Mouse (Mus musculus): ENCODE measurements at regions not wholly inside any gene's neighbourhood (a gene's known extent, or its start where the extent isn't known, plus 50 kb on each side); places are given as distances from the start of the nearest gene placed in this dataset.

GRCm38 (mm10) chr8:26747241-26747972, 229.7 kb upstream of the Zfp703 start:
- H3K9me3 ChIP-seq (ENCODE audit: control insufficient read depth, low read length) = no peaks in the 10 kb centered on the region
- 18% methylated on average over 19 of the region's 19 CpGs for WGBS
- ATAC-seq (ENCODE audit: low FRiP score, low read depth) = no peak
- H3K9ac ChIP-seq (ENCODE audit: low read depth, low read length, severe bottlenecking) = no peak overlapping the region
- H3K4me2 ChIP-seq (replicated peaks; ENCODE audit: low read depth, low read length, severe bottlenecking) = no peak overlapping the region
- H3K36me3 ChIP-seq (ENCODE audit: control insufficient read depth, insufficient read depth, low read length) = no peaks in the 10 kb centered on the region
- H3K27me3 ChIP-seq (ENCODE audit: control insufficient read depth, insufficient read depth, low read length) = 0 out of 2 replicates have a peak, but pooled peaks cover 4% of the 10 kb centered on the region
- no peak overlapping the region for H3K27ac ChIP-seq (replicated peaks; ENCODE audit: low read depth, low read length)
- TF ChIP-seq POLR2A (IDR thresholded peaks at IDR 0.05; ENCODE audit: borderline replicate concordance, extremely low read depth, insufficient read depth, insufficient read length) = no peak
- no peak overlapping the region for H3K4me3 ChIP-seq (replicated peaks; ENCODE audit: low read length)
- H3K4me1 ChIP-seq (ENCODE audit: control insufficient read depth, insufficient read depth, low read length) = peaks cover 16% of the 10 kb centered on the region
- peak; percentile 29 for DNase-seq (ENCODE audit: low spot score)

GRCm38 (mm10) chr8:26748161-26748971, 228.8 kb upstream of the Zfp703 start:
- WGBS = 42% methylated on average over 12 of the region's 14 CpGs
- H3K36me3 ChIP-seq (ENCODE audit: control insufficient read depth, insufficient read depth, low read length) = no peaks in the 10 kb centered on the region
- DNase-seq (ENCODE audit: low spot score) = no peak
- H3K4me2 ChIP-seq (replicated peaks; ENCODE audit: low read depth, low read length, severe bottlenecking) = no peak overlapping the region
- no peak overlapping the region for H3K27ac ChIP-seq (replicated peaks; ENCODE audit: low read depth, low read length)
- H3K4me3 ChIP-seq (replicated peaks; ENCODE audit: low read length) = no peak overlapping the region
- H3K9ac ChIP-seq (ENCODE audit: low read depth, low read length, severe bottlenecking) = no peak overlapping the region
- peaks cover 16% of the 10 kb centered on the region for H3K4me1 ChIP-seq (ENCODE audit: control insufficient read depth, insufficient read depth, low read length)
- no peak for ATAC-seq (ENCODE audit: low FRiP score, low read depth)
- 0 out of 2 replicates have a peak, but pooled peaks cover 4% of the 10 kb centered on the region for H3K27me3 ChIP-seq (ENCODE audit: control insufficient read depth, insufficient read depth, low read length)
- no peak for TF ChIP-seq POLR2A (IDR thresholded peaks at IDR 0.05; ENCODE audit: borderline replicate concordance, extremely low read depth, insufficient read depth, insufficient read length)
- no peaks in the 10 kb centered on the region for H3K9me3 ChIP-seq (ENCODE audit: control insufficient read depth, low read length)

- H3K4me1 ChIP-seq (ENCODE audit: control insufficient read depth, insufficient read depth, low read length) = peaks cover 16% of the 10 kb centered on the region
- no peak overlapping the region for H3K4me2 ChIP-seq (replicated peaks; ENCODE audit: low read depth, low read length, severe bottlenecking)
- H3K4me3 ChIP-seq (replicated peaks; ENCODE audit: low read length) = no peak overlapping the region
- ATAC-seq (ENCODE audit: low FRiP score, low read depth) (no peak), DNase-seq (ENCODE audit: low spot score) (no peak)
- no peak overlapping the region for H3K9ac ChIP-seq (ENCODE audit: low read depth, low read length, severe bottlenecking)
- WGBS = 90% methylated on average over 1 of the region's 1 CpGs
- no peak for TF ChIP-seq POLR2A (IDR thresholded peaks at IDR 0.05; ENCODE audit: borderline replicate concordance, extremely low read depth, insufficient read depth, insufficient read length)
- 0 out of 2 replicates have a peak, but pooled peaks cover 4% of the 10 kb centered on the region for H3K27me3 ChIP-seq (ENCODE audit: control insufficient read depth, insufficient read depth, low read length)
- no peak overlapping the region for H3K27ac ChIP-seq (replicated peaks; ENCODE audit: low read depth, low read length)
- no peaks in the 10 kb centered on the region for H3K9me3 ChIP-seq (ENCODE audit: control insufficient read depth, low read length)
- no peaks in the 10 kb centered on the region for H3K36me3 ChIP-seq (ENCODE audit: control insufficient read depth, insufficient read depth, low read length)
Measured at GRCm38 (mm10) chr8:26748972-26749291, 228.2 kb upstream of the Zfp703 start.

- no peak overlapping the region for H3K4me3 ChIP-seq (replicated peaks; ENCODE audit: low read length)
- H3K4me1 ChIP-seq (ENCODE audit: control insufficient read depth, insufficient read depth, low read length) = peaks cover 16% of the 10 kb centered on the region
- H3K9me3 ChIP-seq (ENCODE audit: control insufficient read depth, low read length) = no peaks in the 10 kb centered on the region
- 100% methylated on average over 1 of the region's 1 CpGs for WGBS
- H3K27me3 ChIP-seq (ENCODE audit: control insufficient read depth, insufficient read depth, low read length) = 0 out of 2 replicates have a peak, but pooled peaks cover 4% of the 10 kb centered on the region
- H3K36me3 ChIP-seq (ENCODE audit: control insufficient read depth, insufficient read depth, low read length) = no peaks in the 10 kb centered on the region
- H3K4me2 ChIP-seq (replicated peaks; ENCODE audit: low read depth, low read length, severe bottlenecking) = no peak overlapping the region
- DNase-seq (ENCODE audit: low spot score) (no peak), ATAC-seq (ENCODE audit: low FRiP score, low read depth) (no peak)
- TF ChIP-seq POLR2A (IDR thresholded peaks at IDR 0.05; ENCODE audit: borderline replicate concordance, extremely low read depth, insufficient read depth, insufficient read length) = no peak
- no peak overlapping the region for H3K9ac ChIP-seq (ENCODE audit: low read depth, low read length, severe bottlenecking)
- no peak overlapping the region for H3K27ac ChIP-seq (replicated peaks; ENCODE audit: low read depth, low read length)
Measured at GRCm38 (mm10) chr8:26750120-26750519, 227.0 kb upstream of the Zfp703 start.

GRCm38 (mm10) chr8:26751651-26752050, 225.5 kb upstream of the Zfp703 start:
- WGBS = 91% methylated on average over 5 of the region's 5 CpGs

More at GRCm38 (mm10) chr8:26751651-26752050, 225.5 kb upstream of the Zfp703 start:
- ATAC-seq (ENCODE audit: low FRiP score, low read depth) (no peak), DNase-seq (ENCODE audit: low spot score) (no peak)
- 0 out of 2 replicates have a peak, but pooled peaks cover 4% of the 10 kb centered on the region for H3K27me3 ChIP-seq (ENCODE audit: control insufficient read depth, insufficient read depth, low read length)
- H3K4me3 ChIP-seq (replicated peaks; ENCODE audit: low read length) = no peak overlapping the region
- H3K4me1 ChIP-seq (ENCODE audit: control insufficient read depth, insufficient read depth, low read length) = peaks cover 16% of the 10 kb centered on the region
- TF ChIP-seq POLR2A (IDR thresholded peaks at IDR 0.05; ENCODE audit: borderline replicate concordance, extremely low read depth, insufficient read depth, insufficient read length) = no peak
- H3K4me2 ChIP-seq (replicated peaks; ENCODE audit: low read depth, low read length, severe bottlenecking) = no peak overlapping the region
- no peaks in the 10 kb centered on the region for H3K9me3 ChIP-seq (ENCODE audit: control insufficient read depth, low read length)
- H3K9ac ChIP-seq (ENCODE audit: low read depth, low read length, severe bottlenecking) = no peak overlapping the region
- H3K27ac ChIP-seq (replicated peaks; ENCODE audit: low read depth, low read length) = no peak overlapping the region
- no peaks in the 10 kb centered on the region for H3K36me3 ChIP-seq (ENCODE audit: control insufficient read depth, insufficient read depth, low read length)
